ENCODE assay signal across 29 mouse cellular contexts in genomic region chr10:14210045-14210444, GRCm38 (mm10).
DNase-seq lines count a peak whose midpoint lies in the region; ATAC-seq and TF ChIP-seq lines count a peak whose summit lies in the region.
"Had no signal": no experiment of that assay in that cellular context is flagged by ENCODE, and none has a peak within 500 bp of the region (broad histone marks: within the 10 kb centered on the region; RNA-seq: fewer than 3 reads in every experiment).

No protein-coding gene starts in this region.

- H3K27ac ChIP-seq in neural tube, embryonic 14.5 days (ENCODE audit: low read depth, low read length) = no peak overlapping the region
- H3K27ac ChIP-seq in olfactory bulb, adult 2 months (ENCODE audit: insufficient read depth, low read depth, low read length) = peak overlapping the region; percentile 34; the same call in 1 of the 2 replicates
- H3K27ac ChIP-seq: forebrain, embryonic 12.5 days; heart, embryonic 10.5 days; hindbrain, embryonic 14.5 days; midbrain, embryonic 12.5 days; neural tube, embryonic 12.5 days had no signal

- H3K9me3 ChIP-seq in neural tube, embryonic 14.5 days (ENCODE audit: control insufficient read depth, low read length) = no peaks in the 10 kb centered on the region
- H3K9me3 ChIP-seq: forebrain, embryonic 12.5 days; G1E; heart, embryonic 10.5 days; midbrain, embryonic 12.5 days; neural tube, embryonic 12.5 days had no signal

- DNase-seq in frontal cortex, postnatal 14 days (ENCODE audit: low spot score in 2 of 2) = no peak
- no peak for DNase-seq in neural tube, embryonic 10.5 days (ENCODE audit: extremely low spot score, low spot score)
- DNase-seq in kidney, adult 11 months = no peak
- no peak for DNase-seq in kidney, adult 8-10 months
- DNase-seq: adrenal gland, postnatal 36 days; B cell, adult 2 months; cerebellum, adult 11 months; cerebellum, adult 9-11 months; embryo, embryonic 11 days; gastrocnemius, postnatal 25 days; heart, postnatal 4 days; kidney, postnatal 25 days; liver, postnatal 0 days; spleen, adult 18-20 months had no signal

- no peak overlapping the region for H3K9ac ChIP-seq in neural tube, embryonic 14.5 days (replicated peaks; ENCODE audit: low read depth, low read length)
- H3K9ac ChIP-seq: forebrain, embryonic 12.5 days; hindbrain, embryonic 14.5 days; liver, postnatal 0 days; midbrain, embryonic 12.5 days; neural tube, embryonic 12.5 days had no signal

- WGBS in neural tube, embryonic 14.5 days = 85% methylated on average over 6 of the region's 6 CpGs
- WGBS in olfactory bulb, adult 2 months = 88% methylated on average over 6 of the region's 6 CpGs

- H3K27me3 ChIP-seq in neural tube, embryonic 14.5 days (ENCODE audit: control insufficient read depth, insufficient read depth, low read length) = no peaks in the 10 kb centered on the region
- H3K27me3 ChIP-seq: CH12.LX; forebrain, embryonic 12.5 days; midbrain, embryonic 12.5 days; neural tube, embryonic 12.5 days; Patski had no signal

- H3K4me2 ChIP-seq in neural tube, embryonic 14.5 days (ENCODE audit: low read depth, low read length) = no peak overlapping the region
- H3K4me2 ChIP-seq: forebrain, embryonic 12.5 days; hindbrain, embryonic 14.5 days; liver, embryonic 11.5 days; midbrain, embryonic 12.5 days; neural tube, embryonic 12.5 days had no signal

- peak; percentile 7 for ATAC-seq in frontal cortex, adult (ENCODE audit: low TSS enrichment)
- ATAC-seq in neural tube, embryonic 14.5 days (ENCODE audit: low read depth) = 0 out of 2 replicates have a peak, but pooled peaks have one; percentile 14
- ATAC-seq in granulocyte monocyte progenitor cell, adult 5-6 weeks (replicated peaks; ENCODE audit: poor library complexity, severe bottlenecking) = peak; percentile 63
- ATAC-seq: liver, postnatal 0 days; lung, postnatal 0 days; Patski had no signal

- H3K36me3 ChIP-seq in neural tube, embryonic 14.5 days (ENCODE audit: control insufficient read depth, insufficient read depth, low read length) = no peaks in the 10 kb centered on the region
- H3K36me3 ChIP-seq: forebrain, embryonic 12.5 days; G1E; heart, embryonic 10.5 days; midbrain, embryonic 12.5 days; neural tube, embryonic 12.5 days had no signal

- no peak for TF ChIP-seq POLR2A in olfactory bulb, adult 2 months (IDR thresholded peaks at IDR 0.05; ENCODE audit: insufficient read depth, low read depth, low read length)

- no peak for TF ChIP-seq CTCF in olfactory bulb, adult 2 months (IDR thresholded peaks at IDR 0.05; ENCODE audit: insufficient read depth, low read depth, low read length)

- H3K4me3 ChIP-seq in neural tube, embryonic 14.5 days (ENCODE audit: low read depth, low read length) = no peak overlapping the region
- no peak overlapping the region for H3K4me3 ChIP-seq in olfactory bulb, adult 2 months (ENCODE audit: insufficient read depth, low read depth, low read length)
- H3K4me3 ChIP-seq: erythroblast, embryonic 14.5 days; forebrain, embryonic 12.5 days; heart, embryonic 10.5 days; midbrain, embryonic 12.5 days; neural tube, embryonic 12.5 days had no signal

- H3K4me1 ChIP-seq in neural tube, embryonic 14.5 days (ENCODE audit: control insufficient read depth, insufficient read depth, low read length) = no peaks in the 10 kb centered on the region
- peaks cover 2% of the 10 kb centered on the region for H3K4me1 ChIP-seq in olfactory bulb, adult 2 months (ENCODE audit: control insufficient read depth, insufficient read depth, low read length)
- H3K4me1 ChIP-seq: forebrain, embryonic 12.5 days; midbrain, embryonic 12.5 days; neural tube, embryonic 12.5 days had no signal

Comparison
In these comparisons a context has a peak if more than half of its experiments do, and no peak if none do; other contexts are left out.
1. ATAC-seq: peak in every context shown above with its lines; median percentile 63 in granulocyte monocyte progenitor cell, adult 5-6 weeks; 14 in neural tube, embryonic 14.5 days; 7 in frontal cortex, adult.